Mouse (Mus musculus) cerebellum, adult 18-20 months (tissue): ENCODE results near the gene Apol7b.
A peak's percentile ranks its signal among the peaks of the same experiment; 100 is the strongest.
"Not testable (repeated sequence)": the region's sequence is repeated elsewhere in the genome, so short reads cannot be mapped to it uniquely, and the experiment has no call there.

Experiments
- DNase-seq, 2 experiments: peaks; one replicate each; pipeline ENCODE4 v3.0.0; 2021

The Apol7b gene

GRCm38 (mm10) chr15:77447392-77447791 is at the start of gene Apol7b:
Gene Apol7b, minus strand, starts transcription at chr15:77447492.
- not testable (repeated sequence) for DNase-seq

- not testable (repeated sequence) for DNase-seq
Observed at GRCm38 (mm10) chr15:77494694-77495093, 47.4 kb upstream of the Apol7b start.

- not testable (repeated sequence) for DNase-seq
Observed at GRCm38 (mm10) chr15:77493181-77493580, 45.9 kb upstream of the Apol7b start.

- no peak for DNase-seq
Observed at GRCm38 (mm10) chr15:77482140-77482794, 35.0 kb upstream of the Apol7b start.

GRCm38 (mm10) chr15:77476693-77477092 is 29.4 kb upstream of the Apol7b start, which contains the start of gene Apol10a:
Gene Apol10a, plus strand, starts transcription at chr15:77477047.
- DNase-seq, result not testable (repeated sequence)

GRCm38 (mm10) chr15:77474699-77475390 is 27.6 kb upstream of the Apol7b start:
- not testable (repeated sequence) for DNase-seq

GRCm38 (mm10) chr15:77449927-77450326 is 2.6 kb upstream of the Apol7b start:
- DNase-seq, result peak in 1 of 2 experiments; percentile 2

GRCm38 (mm10) chr15:77445668-77446067 is 1.6 kb downstream of the Apol7b start:
- DNase-seq, result not testable (repeated sequence)

- DNase-seq, result not testable (repeated sequence)
Observed at GRCm38 (mm10) chr15:77444746-77445145, 2.5 kb downstream of the Apol7b start.

GRCm38 (mm10) chr15:77428690-77429448 is 18.4 kb downstream of the Apol7b start:
- DNase-seq, result not testable (repeated sequence)

GRCm38 (mm10) chr15:77422925-77423324 is 24.4 kb downstream of the Apol7b start:
- not testable (repeated sequence) for DNase-seq

- not testable (repeated sequence) for DNase-seq
Observed at GRCm38 (mm10) chr15:77419657-77420056, 27.6 kb downstream of the Apol7b start.

GRCm38 (mm10) chr15:77416655-77417333 is 30.5 kb downstream of the Apol7b start:
- not testable (repeated sequence) for DNase-seq

- not testable (repeated sequence) for DNase-seq
Observed at GRCm38 (mm10) chr15:77415653-77416052, 31.6 kb downstream of the Apol7b start.

- DNase-seq, result not testable (repeated sequence)
Observed at GRCm38 (mm10) chr15:77412695-77413094, 34.6 kb downstream of the Apol7b start.

- DNase-seq, result not testable (repeated sequence)
Observed at GRCm38 (mm10) chr15:77411035-77411434, 36.3 kb downstream of the Apol7b start, which contains the start of gene Apol9a. Gene Apol9a, minus strand, starts transcription at chr15:77411135.

GRCm38 (mm10) chr15:77406370-77406769 is 40.9 kb downstream of the Apol7b start:
- DNase-seq, result not testable (repeated sequence)

- DNase-seq, result not testable (repeated sequence)
Observed at GRCm38 (mm10) chr15:77399027-77399426, 48.3 kb downstream of the Apol7b start, which contains the start of gene Apol7a. Gene Apol7a, minus strand, starts transcription at chr15:77399110.

- not testable (repeated sequence) for DNase-seq
Observed at GRCm38 (mm10) chr15:77397450-77398132, 49.7 kb downstream of the Apol7b start.

GRCm38 (mm10) chr15:77393832-77394231 is 53.5 kb downstream of the Apol7b start:
- not testable (repeated sequence) for DNase-seq

GRCm38 (mm10) chr15:77387462-77387861 is 59.8 kb downstream of the Apol7b start:
- no peak for DNase-seq
